Mouse (Mus musculus) 416B (cell line): ENCODE measurements around the gene Rhox9.
A peak's percentile ranks its signal among the peaks of the same experiment; 100 is the strongest.
"Not testable (repeated sequence)": the region's sequence is repeated elsewhere in the genome, so short reads cannot be mapped to it uniquely, and the experiment has no call there.

Experiments used
- DNase-seq: peaks from one replicate; pipeline ENCODE4 v3.0.0; 2011; ENCODE audit warnings: low read depth

Gene Rhox9

DNA sequence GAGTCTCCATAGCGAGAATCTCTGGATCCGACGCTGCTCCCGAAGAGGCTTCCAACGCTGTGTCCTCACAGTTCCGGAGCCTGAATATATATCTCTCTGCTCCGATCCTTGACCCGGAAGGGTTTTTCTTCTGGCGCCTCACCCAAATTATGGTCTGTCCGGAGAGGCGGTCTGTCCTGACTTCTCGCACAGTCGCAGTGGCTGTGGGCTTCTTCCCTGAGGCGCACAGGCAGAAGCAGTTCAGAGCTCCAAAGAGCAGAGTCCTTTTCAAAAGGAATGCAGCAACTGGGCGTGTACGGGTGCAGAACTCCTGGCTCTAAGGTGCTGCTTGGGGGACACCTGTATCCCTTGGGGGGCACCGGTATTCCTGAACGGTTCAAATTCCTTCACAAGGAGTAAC is at the start of gene Rhox9:
Rhox9 (minus strand) TSS at position 101 of the 400 bp plus-strand sequence.
- DNase-seq = not testable (repeated sequence)

- peak; percentile 31 for DNase-seq
These were observed 14.7 kb upstream of the Rhox9 start for GRCm38 (mm10) chrX:37916311-37916710.

GRCm38 (mm10) chrX:37908581-37908980 is 7.0 kb upstream of the Rhox9 start:
- DNase-seq = peak; percentile 8

- peak; percentile 29 for DNase-seq
These were observed 2.2 kb upstream of the Rhox9 start for GRCm38 (mm10) chrX:37903727-37904126.

DNA sequence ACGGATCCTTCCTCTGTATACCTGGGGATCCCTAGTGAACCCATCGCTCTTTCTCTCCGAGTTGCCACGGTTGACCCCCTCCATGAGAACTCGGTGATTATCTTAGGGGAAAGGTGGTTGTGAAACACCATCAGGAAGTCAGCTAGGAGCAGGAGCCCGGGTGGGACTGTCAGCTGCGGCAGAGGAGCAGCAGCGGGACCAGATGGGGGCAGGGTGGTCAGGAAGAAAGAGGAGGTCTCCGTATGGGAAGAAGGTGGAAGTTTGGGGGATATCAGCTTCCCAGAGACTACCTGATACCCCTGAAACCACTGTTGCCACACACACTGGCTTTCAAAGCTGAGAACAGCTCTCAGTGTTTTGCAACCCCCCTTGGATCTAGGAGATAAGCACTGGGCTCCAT is 4.4 kb downstream of the Rhox9 start, which contains the start of gene Rhox7b:
Rhox7b (minus strand) TSS at position 101 of the 400 bp plus-strand sequence.
- DNase-seq = not testable (repeated sequence)

GRCm38 (mm10) chrX:37878844-37879243 is 22.7 kb downstream of the Rhox9 start, which contains the start of gene Rhox8:
Rhox8 (minus strand) TSS chrX:37878944.
- no peak for DNase-seq

DNA sequence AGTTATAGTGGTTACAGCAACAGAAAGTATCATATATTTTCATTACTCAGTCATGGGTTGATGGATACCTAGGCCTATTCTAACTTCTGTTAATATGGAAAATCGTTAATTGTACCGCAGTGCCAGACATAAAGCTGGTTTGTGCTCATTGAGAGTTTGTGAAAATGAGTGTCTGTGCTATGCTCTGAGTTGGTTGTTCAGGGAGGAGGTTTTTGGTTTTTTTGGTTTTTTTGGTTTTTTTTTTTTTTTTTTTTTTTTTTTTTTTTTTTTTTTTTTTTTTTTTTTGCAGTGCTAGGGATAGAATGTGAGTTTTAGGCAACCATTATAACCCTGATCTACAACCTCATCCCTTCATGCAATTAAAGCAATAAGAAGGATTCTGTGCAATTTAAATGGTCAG is 29.9 kb downstream of the Rhox9 start:
- DNase-seq = no peak
